Mouse (Mus musculus) adrenal gland, adult 2 months (tissue): ENCODE measurements around the gene Ier3. TPM values are rescaled to one million over a fixed set of nuclear protein-coding genes. Genes with fewer than 3 reads are reported as not detected.

Experiments used
- DNase-seq: peaks from one replicate; pipeline ENCODE4 v3.0.0; 2021
- microRNA-seq, 2 experiments: library from miRNA; unstranded; fragments of <30 nt; microRNA quantifications; one replicate each; pipeline ENCODE4 v1.2.0; 2021
- polyA plus RNA-seq: library from polyadenylated mRNA; depleted of rRNA; stranded (reverse); fragments of >200 nt; gene quantifications from 2 replicates; pipeline ENCODE4 v1.2.3, GENCODE M21; 2012; rRNA removed
- total RNA-seq, 2 experiments: library from RNA; stranded (reverse); gene quantifications; 2 replicates each; pipeline ENCODE4 v1.2.3; 2021

The Ier3 gene
- total and polyA plus RNA-seq, 3 experiments, result 9.6 to 17.1 (median 13.8) TPM

DNA sequence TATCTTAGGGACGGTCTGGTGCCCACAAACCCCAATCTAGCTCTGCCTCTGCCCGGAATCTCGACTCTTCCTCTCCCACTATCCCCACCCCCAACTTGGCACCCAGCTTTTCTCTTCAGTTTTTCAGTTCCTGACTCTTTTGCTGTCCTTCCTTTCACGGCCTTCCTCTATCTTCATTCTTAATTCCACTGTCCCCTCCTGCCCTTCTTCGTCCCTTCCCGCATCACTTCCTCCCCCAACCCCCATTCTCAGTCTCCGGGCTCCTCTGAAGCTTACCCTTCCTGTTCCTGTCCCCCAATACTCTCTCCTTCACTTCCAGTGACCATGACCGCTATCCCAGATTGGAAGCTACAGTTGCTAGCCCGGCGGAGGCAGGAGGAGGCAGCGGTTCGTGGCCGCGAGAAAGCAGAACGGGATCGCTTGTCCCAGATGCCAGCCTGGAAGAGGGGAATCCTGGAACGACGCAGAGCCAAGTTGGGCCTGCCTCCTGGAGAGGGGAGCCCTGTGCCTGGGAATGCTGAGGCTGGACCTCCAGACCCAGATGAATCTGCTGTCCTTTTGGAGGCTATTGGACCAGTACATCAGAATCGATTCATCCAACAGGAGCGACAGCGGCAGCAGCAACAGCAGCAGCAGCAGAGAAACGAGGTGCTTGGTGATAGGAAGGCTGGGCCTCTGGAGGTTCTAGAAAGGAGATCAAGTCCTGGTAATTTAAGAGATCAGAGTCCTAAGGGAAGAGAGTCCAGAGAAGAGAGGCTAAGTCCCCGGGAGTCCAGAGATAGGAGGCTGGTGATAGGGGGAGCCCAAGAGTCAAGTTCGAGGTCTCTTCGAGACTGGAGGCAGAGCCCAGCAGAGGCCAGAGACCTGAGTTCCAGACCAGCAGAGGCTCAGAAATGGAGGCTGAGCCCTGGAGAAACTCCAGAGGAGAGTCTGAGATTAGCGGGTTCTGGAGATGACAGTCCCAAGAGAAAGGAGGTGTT lies 45.7 kb downstream of the Ier3 start:
- DNase-seq, result peak; percentile 74

DNA sequence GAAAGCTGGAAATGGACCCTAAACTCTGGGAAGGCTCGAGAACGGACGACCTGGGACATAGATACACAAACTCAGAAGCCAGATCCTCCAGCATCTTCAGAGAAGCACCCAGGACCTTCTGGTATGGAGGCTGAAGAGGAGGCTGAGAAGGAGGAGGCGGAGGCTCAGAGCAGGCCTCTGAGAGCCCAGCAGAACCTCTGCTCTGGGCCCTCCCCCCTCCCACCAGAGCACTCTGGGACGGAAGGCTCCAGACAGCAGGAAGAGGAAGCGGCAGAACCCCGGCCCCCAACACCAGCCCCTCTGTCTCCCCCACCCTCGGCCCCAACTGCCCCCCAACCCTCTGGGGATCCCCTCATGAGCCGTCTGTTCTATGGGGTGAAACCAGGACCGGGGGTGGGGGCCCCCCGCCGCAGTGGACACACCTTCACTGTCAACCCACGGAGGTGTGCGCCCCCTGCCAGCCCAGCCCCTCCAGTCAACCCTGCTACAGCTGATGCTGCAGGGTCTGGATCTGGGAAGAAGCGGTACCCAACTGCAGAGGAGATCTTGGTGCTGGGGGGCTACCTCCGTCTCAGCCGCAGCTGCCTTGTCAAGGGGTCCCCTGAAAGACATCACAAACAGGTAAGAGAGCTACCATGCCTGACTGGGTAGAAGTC lies 46.8 kb downstream of the Ier3 start:
- peak; percentile 57 for DNase-seq

DNA sequence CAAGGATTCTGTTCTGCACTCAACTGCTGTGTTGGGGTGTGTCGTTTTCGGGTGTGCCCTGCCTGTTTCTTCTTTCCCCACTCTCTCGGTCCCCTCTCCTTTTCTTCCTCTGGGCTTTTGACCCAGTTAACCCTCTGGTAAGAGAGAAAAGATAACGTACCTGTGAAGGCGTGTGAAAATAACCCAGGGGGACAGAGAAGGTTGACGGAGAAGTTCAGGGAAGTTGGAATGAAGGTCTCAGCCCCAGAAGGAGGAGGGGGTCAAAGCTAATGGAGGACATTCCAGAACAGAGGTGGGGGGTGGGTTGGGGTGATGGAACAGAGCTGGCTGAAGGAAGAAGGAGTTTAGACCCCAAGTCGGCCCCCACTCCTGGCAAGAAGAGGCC lies 47.5 kb downstream of the Ier3 start:
- DNase-seq, result no peak

DNA sequence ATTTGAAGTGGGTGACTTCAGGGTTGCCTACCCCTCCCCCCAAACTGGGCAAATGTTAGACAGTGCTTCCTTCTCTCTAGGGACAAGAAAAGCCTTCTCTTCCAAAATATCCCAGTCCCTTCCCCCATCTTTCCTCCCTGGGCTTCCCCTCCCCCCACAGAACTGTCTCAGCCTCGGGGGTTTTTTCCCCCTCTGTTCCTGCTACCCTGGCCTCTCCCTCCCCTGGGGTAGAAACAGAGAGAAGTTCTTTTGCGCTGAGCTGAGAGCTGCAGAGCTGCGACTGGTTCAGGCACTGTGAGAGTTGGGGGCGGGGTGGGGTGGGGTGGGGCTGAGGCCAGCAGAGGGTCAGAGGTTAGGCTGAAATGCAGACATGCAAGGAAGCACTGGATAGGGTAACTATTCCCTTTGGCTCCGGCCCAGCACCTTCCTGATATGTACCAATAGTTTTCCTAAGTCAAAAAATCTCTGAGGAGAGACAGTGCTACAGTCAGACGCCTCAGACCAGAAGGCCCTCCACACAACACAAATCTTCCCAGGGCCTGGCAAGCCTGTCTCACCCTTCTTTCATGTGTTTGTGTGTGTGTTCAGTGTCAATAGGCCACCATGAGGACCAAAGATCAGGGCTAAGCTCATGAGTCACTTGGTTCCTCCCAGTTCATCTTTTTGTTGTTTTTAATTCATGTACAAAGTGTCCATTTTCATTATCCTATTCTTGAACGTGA lies 48.0 kb downstream of the Ier3 start:
- DNase-seq, result peak; percentile 68

DNA sequence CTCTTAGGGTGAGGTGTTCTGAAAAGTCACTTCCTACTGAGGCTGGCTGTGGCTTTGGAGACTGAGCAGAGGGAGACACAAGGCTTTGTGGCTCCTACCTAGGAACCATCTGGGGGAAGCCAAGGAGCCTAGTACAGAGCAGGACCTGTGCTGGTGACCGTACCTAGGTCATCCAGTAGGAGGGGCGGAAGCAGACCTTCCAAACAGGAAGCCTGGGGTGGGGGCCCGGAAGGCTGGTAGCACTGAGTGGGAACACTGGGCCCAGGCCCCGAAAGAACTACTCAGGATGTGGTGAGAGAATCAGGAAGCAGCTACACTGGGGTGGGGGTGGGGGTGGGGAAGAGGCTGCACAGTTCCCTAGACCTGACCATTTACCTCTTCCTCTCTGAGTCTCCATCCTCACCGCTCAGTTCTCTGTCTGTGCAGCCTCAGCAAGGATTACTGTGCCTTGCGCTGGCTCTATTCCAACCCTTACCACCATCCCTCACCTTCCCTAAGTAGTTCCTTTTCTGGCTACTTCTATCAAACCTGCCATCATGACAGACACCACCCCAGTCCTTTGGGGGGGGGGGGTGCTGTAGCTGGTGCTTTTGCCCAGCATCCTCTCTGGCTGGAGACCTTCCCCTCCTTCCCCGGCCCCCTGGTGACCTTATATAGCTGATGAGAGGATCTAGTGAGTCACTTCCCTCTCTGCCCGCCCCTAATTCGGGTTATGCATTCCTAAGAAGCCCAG lies 48.8 kb downstream of the Ier3 start:
- DNase-seq, result peak; percentile 87

DNA sequence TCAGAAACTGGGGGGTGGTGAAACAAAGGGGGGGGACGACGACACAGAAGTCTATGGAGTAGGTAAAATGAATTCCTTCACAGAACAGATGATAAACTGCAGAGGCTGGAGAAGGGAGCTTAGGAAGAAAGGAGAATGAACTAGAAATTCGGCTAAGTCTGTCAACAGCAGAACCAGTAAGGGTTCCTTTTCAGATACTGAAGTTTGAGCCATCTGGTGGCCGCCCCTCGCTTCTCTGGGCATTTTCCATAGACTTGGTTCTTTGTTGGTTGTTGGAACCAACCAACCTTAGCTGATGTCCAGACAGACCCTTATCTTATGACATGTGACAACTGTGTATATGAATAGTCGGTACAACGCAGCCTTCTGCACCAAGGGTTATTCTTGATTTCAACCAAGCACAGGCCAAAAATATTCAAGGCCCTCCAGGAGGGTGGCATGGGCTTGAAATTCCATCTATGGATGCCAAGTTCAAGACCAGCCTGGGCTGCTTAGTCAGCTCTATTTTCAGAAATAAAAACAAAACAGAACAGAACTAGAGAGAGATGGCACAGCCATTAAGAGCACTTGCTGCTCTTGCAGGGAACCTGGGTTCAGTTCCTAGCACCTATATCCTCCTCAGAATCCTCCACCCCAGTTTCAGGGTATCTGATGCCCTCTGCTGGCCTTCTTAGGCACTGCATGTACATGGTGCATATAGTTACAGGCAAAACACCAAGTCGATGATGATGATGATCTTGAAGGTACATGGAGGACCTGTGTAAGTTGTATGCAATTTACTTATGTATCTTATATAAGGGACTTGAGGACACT lies 49.6 kb downstream of the Ier3 start:
- no peak for DNase-seq

Small RNAs within 50 kb of the gene (microRNA-seq; reads per million reads assigned to microRNA genes)
- 0.88 to 1.2 reads per million in 2 experiments for gene Gm28033

Other genes with a start within 250 kb of the Ier3 start
- gene Sfta2, start 220.1 kb upstream of the Ier3 start, total RNA-seq, result not detected
- not detected in 2 replicates for gene Sfta2, start 220.1 kb upstream of the Ier3 start, polyA plus RNA-seq
- not detected for gene Gm9573, start 195.0 kb upstream of the Ier3 start, total RNA-seq
- gene Gm9573, start 195.0 kb upstream of the Ier3 start, polyA plus RNA-seq, result not detected in 2 replicates
- not detected for gene Mucl3, start 178.0 kb upstream of the Ier3 start, total RNA-seq
- 0.18 TPM in 1 of 2 replicates, not detected in the other for gene Mucl3, start 178.0 kb upstream of the Ier3 start, polyA plus RNA-seq
- gene Vars2, start 154.1 kb upstream of the Ier3 start, total RNA-seq, result 10 to 100 TPM; 36.4 to 38.6 TPM
- gene Vars2, start 154.1 kb upstream of the Ier3 start, polyA plus RNA-seq, result 75.5 and 77.3 TPM in 2 replicates
- 10 to 100 TPM; 18.6 to 25.3 TPM for gene Gtf2h4, start 147.9 kb upstream of the Ier3 start, total RNA-seq
- 22.5 and 23.4 TPM in 2 replicates for gene Gtf2h4, start 147.9 kb upstream of the Ier3 start, polyA plus RNA-seq
- 10 to 100 TPM; 30.0 to 58.8 TPM for gene Ddr1, start 117.1 kb upstream of the Ier3 start, total RNA-seq
- 58.0 and 61.6 TPM in 2 replicates for gene Ddr1, start 117.1 kb upstream of the Ier3 start, polyA plus RNA-seq
- 10 to 100 TPM; 59.0 to 74.4 TPM for gene Flot1, start 1.5 kb downstream of the Ier3 start, total RNA-seq
- 61.0 and 66.2 TPM in 2 replicates for gene Flot1, start 1.5 kb downstream of the Ier3 start, polyA plus RNA-seq
- gene Tubb5, start 16.6 kb downstream of the Ier3 start, total RNA-seq, result 100 to 1,000 TPM; 152 to 198 TPM
- 137 and 156 TPM in 2 replicates for gene Tubb5, start 16.6 kb downstream of the Ier3 start, polyA plus RNA-seq
- gene Mdc1, start 19.8 kb downstream of the Ier3 start, total RNA-seq, result 10 to 100 TPM; 15.4 to 20.8 TPM
- 3.6 and 5.9 TPM in 2 replicates for gene Mdc1, start 19.8 kb downstream of the Ier3 start, polyA plus RNA-seq
- gene Nrm, start 39.6 kb downstream of the Ier3 start, total RNA-seq, result 1 to 10 TPM; 3.3 to 4.8 TPM
- gene Nrm, start 39.6 kb downstream of the Ier3 start, polyA plus RNA-seq, result 9.3 and 11.7 TPM in 2 replicates
- gene Ppp1r18, start 43.9 kb downstream of the Ier3 start, total RNA-seq, result 10 to 100 TPM; 27.3 to 42.6 TPM
- 37.3 and 45.3 TPM in 2 replicates for gene Ppp1r18, start 43.9 kb downstream of the Ier3 start, polyA plus RNA-seq
- gene Dhx16, start 58.1 kb downstream of the Ier3 start, total RNA-seq, result 10 to 100 TPM; 40.5 to 46.2 TPM
- 42.6 and 46.1 TPM in 2 replicates for gene Dhx16, start 58.1 kb downstream of the Ier3 start, polyA plus RNA-seq
- gene 2310061I04Rik, start 75.7 kb downstream of the Ier3 start, total RNA-seq, result 10 to 100 TPM; 51.6 to 52.6 TPM
- gene 2310061I04Rik, start 75.7 kb downstream of the Ier3 start, polyA plus RNA-seq, result 112 and 122 TPM in 2 replicates
- 10 to 100 TPM; 27.4 to 40.0 TPM for gene Atat1, start 88.4 kb downstream of the Ier3 start, total RNA-seq
- 128 and 145 TPM in 2 replicates for gene Atat1, start 88.4 kb downstream of the Ier3 start, polyA plus RNA-seq
- gene Mrps18b, start 94.7 kb downstream of the Ier3 start, total RNA-seq, result 100 to 1,000 TPM; 111 to 114 TPM
- 91.6 and 101 TPM in 2 replicates for gene Mrps18b, start 94.7 kb downstream of the Ier3 start, polyA plus RNA-seq
- gene Ppp1r10, start 94.8 kb downstream of the Ier3 start, total RNA-seq, result 100 to 1,000 TPM in 1 of 2 experiments, 10 to 100 TPM in 1; 64.6 to 140 TPM
- 24.7 and 32.8 TPM in 2 replicates for gene Ppp1r10, start 94.8 kb downstream of the Ier3 start, polyA plus RNA-seq
- 10 to 100 TPM; 83.5 to 86.8 TPM for gene Abcf1, start 148.1 kb downstream of the Ier3 start, total RNA-seq
- 66.0 and 78.9 TPM in 2 replicates for gene Abcf1, start 148.1 kb downstream of the Ier3 start, polyA plus RNA-seq
- 10 to 100 TPM; 38.1 to 53.1 TPM for gene Gnl1, start 158.2 kb downstream of the Ier3 start, total RNA-seq
- gene Gnl1, start 158.2 kb downstream of the Ier3 start, polyA plus RNA-seq, result 26.9 and 29.6 TPM in 2 replicates
- 10 to 100 TPM; 19.5 to 19.8 TPM for gene Prr3, start 158.6 kb downstream of the Ier3 start, total RNA-seq
- 19.1 and 20.6 TPM in 2 replicates for gene Prr3, start 158.6 kb downstream of the Ier3 start, polyA plus RNA-seq
- 1 to 10 TPM; 6.6 to 8.2 TPM for gene H2-T24, start 198.9 kb downstream of the Ier3 start, total RNA-seq
- gene H2-T24, start 198.9 kb downstream of the Ier3 start, polyA plus RNA-seq, result 3.6 and 3.7 TPM in 2 replicates
- gene H2-T23, start 211.2 kb downstream of the Ier3 start, total RNA-seq, result 10 to 100 TPM; 49.7 to 65.2 TPM
- 156 and 162 TPM in 2 replicates for gene H2-T23, start 211.2 kb downstream of the Ier3 start, polyA plus RNA-seq
- gene H2-T22, start 221.1 kb downstream of the Ier3 start, total RNA-seq, result 10 to 100 TPM; 32.2 to 42.9 TPM
- gene H2-T22, start 221.1 kb downstream of the Ier3 start, polyA plus RNA-seq, result 34.7 and 38.6 TPM in 2 replicates
- under 1 TPM in 1 of 2 experiments, not detected in 1; 0.23 TPM for gene Gm6034, start 221.3 kb downstream of the Ier3 start, total RNA-seq
- 0.10 and 0.50 TPM in 2 replicates for gene Gm6034, start 221.3 kb downstream of the Ier3 start, polyA plus RNA-seq
- 1 to 10 TPM; 4.4 to 8.2 TPM for gene Gm11127, start 236.7 kb downstream of the Ier3 start, total RNA-seq
- not detected in 2 replicates for gene Gm11127, start 236.7 kb downstream of the Ier3 start, polyA plus RNA-seq